Mouse (Mus musculus) E14TG2a.4 (cell line): ENCODE measurements around the gene Zfp747.

Source experiments
- CTCF ChIP-seq: conservative IDR thresholded peaks from 2 replicates; pipeline ENCODE4 v1.5.1; 2014; ENCODE audit warnings: low read length
- NANOG ChIP-seq: IDR thresholded peaks from 2 replicates; pipeline ENCODE4 v1.6.1; 2014; ENCODE audit warnings: borderline replicate concordance, low read length, mixed read lengths
- POU5F1 ChIP-seq: IDR thresholded peaks from 2 replicates; pipeline ENCODE4 v1.6.1; 2014; ENCODE audit warnings: low read length, borderline replicate concordance

DNA sequence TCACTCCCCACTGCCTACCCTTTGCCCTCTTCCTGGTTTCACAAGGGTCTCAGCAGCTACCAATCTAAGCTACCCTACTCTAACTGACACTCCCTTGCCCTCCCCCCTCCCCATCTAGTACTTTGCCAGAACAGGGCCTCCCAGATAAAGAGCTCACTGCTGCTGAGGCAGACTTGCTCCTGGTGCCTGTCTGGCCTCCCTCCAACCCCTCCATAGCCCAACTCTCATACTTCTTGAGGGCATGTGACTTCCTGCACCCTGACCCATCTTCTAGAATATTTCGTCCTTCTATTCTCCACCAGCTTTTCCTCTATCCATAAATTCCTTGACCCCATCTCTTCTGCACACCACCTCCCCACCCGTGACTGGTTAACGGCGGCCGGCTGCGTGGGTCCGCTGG lies 33.0 kb downstream of the Zfp747 start:
- TF ChIP-seq CTCF (no peak), POU5F1 (no peak), NANOG (no peak)
